Mouse (Mus musculus): ENCODE measurements around the gene Pet100.

DNA sequence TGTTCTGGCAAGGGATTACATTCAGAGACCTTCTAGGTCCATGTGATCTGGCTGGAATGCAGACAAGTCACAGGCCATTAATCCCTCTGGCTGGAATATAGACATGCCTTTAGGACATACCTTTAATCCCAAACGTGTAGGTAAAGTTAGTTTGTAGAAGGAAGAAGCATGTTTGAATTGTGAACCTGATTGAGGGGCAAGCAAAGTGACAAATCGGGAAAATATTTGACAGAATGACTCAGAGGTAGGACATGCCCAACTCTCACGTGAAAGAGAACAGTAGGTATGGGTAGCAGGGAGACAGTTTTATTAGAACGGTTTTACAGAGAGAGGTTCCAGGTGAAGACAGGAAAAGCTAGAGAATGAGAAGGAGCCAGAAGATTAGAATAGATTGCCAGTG, 26.2 kb downstream of the Pet100 start:
- TF ChIP-seq POLR2A (IDR thresholded peaks at IDR 0.05; ENCODE audit: control insufficient read depth, low read depth, low read length) (no peak), CTCF (IDR thresholded peaks at IDR 0.05; ENCODE audit: control insufficient read depth, insufficient read depth, insufficient replicate concordance, low read depth, low read length) (no peak)

Data from testis, adult 2 months (tissue).